Mouse (Mus musculus): ENCODE data around the gene Trim8.
A peak's percentile ranks its signal among the peaks of the same experiment; 100 is the strongest.

The Trim8 gene

DNA sequence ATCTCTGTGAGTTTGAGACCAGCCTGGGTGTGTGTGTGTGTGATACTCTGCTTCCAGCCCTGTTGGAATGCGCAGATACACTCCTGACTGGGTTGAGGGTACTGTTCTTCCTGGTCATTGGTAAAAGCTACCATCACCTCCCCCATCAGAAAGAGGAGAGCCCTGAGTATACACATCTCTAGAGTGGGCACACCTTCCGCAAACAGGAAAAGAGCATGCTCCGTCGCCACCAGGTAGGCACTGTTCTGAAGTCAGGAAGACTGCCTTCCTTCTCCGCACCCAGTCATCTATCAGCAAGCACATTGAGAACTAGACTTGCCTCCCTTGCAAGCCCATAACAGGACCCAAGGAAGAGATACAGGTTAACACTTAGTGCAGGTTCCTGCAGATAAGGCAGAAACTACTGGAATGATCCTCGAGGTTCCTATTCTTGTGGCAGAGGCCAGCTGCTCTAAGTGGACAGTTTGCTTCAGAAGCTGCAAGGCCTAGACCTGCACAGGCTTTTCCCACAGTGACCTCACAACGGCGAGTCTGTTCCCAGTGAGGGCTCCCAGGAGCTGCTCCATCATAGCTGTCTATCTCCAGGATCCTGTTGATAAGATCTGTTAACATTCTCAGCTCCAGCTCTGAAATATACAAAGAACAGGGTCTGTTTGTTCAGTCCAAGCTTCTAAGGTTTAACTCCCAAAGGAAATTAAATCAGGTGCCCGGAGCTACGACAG, 20.7 kb upstream of the Trim8 start:
- no peak for DNase-seq

DNA sequence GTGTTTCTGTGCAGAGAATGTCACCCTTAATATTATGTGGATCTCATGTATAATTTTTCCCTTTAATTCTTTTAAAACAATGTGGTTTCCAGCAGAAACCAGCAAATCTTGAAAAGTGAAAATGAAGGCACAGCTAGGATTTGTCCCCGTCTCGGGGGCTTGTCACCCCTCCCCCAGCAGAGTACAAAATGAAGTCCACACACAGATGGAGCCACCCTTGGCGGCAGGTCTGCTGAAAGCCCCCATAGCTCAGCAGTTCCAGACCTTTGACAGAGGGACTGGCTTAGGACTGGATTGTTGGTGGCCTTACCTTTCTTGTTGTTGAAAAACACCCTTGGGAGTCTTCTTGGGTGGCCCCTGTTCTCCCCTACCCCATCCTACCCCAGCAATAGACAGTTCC, 20.1 kb upstream of the Trim8 start:
- DNase-seq, result no peak

DNA sequence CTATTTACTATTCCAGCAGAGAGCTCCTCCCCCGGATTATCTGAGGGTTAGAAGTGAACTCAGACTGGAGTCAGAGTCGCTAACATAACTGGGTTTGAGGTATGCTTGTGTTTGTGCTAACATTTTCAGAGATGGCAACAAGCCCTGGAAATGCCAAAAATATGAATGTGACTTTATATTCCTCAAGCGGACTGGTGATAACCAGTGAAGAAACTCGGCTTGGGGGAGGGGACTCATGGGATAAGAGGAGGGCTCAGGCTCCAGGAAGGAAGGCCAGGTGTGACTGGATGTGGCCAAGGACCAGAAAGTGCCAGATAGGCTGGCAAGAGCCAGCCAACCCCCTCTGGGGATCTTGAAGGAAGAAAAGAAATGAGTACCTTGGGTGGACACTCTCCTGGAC, 19.7 kb upstream of the Trim8 start:
- DNase-seq, result no peak

DNA sequence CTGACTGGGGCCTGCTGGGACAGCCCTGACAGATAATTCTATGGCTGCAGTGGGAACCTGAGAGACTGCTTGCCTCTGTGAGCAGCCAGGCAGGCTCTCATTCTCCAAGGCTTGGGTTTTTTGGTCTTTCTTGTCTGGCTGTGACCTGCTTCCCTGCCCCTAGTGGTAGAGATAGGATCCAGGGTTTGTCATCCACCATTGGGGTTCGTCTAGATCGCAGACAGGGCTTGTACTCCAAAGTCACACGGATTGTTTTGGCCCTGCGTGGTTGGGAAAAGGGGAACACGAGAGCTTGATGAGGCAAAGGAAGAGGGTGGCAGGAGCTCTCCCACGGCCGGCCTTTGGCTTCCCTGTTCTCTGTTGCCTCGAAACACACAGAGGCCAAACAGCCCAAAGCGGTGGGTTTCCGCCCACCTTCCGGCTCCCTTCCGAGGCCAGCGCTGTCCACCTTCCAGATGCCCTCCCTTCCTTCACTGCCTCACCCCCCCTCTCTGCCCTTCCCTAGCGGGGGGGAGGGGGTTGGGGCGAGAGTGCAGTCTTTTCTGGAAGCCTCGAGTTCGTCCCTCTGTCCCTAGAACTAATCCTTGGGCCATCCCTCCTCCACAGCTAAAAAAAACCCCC, 18.5 kb upstream of the Trim8 start:
- DNase-seq, result peak; percentile 48

DNA sequence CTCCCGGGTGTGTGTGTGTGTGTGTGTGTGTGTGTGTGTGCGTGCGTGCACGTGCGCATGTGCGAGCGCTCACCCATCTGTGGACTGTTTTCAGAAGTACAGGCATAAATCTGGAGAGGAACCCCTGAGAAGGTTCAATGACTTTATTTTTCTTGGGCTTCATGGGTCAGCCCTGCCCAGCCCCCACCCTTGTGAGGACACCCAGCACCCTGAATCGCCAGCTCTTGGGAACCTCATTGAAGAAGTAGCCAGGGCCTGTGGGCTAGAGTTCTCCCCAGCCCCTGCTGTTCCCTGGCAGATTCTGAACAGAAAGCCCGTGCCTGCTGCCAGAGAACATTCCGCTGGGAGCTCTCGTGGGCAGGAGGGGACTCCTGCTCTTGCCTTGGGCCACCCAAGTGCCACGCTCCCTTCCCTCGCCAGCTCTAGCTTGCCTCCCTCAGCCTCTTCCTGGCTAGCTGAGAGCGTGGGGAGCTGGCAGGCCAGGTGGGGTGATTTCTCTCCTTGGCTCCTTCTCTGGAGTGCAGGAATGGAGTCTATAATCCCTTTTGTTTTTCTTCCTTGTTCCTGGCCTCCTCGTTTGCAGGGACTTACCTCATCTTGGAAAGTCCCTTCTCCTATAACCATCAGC, 17.7 kb upstream of the Trim8 start:
- DNase-seq, result peak; percentile 61

DNA sequence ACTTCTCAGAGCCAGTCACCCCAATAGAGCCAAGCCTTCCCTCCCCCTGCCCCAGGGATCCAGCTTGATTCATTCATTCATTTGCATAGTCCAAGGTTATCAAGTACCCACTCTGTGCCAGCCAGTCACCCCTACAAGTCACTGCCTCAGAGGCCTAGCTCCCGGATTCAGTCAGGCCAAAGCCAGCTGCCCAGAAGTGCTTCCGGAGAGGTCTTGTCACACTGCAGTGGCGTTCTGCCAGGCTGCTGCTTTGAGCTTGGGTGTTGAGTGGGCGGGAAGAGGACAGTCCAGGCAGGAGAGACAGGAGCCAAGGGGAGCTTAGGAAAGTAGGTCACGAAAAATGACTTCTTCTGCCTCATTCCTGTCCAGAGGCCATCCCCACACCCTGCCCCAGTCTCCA, 17.0 kb upstream of the Trim8 start:
- DNase-seq, result peak; percentile 87

DNA sequence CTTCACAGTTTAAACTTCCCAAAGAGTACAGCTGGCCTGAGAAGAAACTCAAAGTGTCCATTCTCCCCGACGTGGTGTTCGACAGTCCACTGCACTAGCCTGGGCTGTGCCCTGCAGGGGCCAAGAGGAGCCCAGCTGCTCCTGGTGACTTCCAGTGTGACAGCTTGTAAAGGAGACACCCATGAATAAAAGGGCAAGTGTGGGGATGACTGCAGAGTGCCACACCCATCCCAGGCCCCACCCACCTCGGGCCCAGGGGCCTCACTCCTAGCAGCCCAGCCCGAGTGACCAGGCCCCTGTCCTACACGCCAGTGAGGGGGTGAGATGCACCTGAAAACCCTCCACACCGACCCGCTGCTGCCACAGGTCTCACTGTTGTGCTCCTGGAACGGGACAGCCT, 15.7 kb upstream of the Trim8 start:
- peak; percentile 18 for DNase-seq

DNA sequence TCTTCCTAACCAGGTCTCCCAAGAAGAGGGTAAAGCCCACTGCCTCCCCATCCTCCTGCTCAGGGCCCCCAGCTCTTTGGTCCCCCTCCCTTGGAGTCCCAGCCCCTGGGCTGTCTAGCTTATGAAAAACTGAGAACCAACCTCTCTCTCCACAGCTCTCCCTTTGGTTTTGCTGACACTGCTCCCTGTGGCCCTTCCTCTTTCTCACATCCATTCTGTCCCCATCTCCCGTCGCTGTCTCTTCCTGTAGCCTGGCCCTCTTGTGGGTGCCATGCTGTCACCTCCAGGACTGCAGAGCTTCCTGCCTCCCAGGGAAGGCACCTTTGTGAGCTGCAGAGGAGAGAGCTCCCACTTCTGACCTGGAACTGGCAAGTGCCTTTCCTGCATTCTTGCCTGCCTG, 14.8 kb upstream of the Trim8 start:
- no peak for DNase-seq

DNA sequence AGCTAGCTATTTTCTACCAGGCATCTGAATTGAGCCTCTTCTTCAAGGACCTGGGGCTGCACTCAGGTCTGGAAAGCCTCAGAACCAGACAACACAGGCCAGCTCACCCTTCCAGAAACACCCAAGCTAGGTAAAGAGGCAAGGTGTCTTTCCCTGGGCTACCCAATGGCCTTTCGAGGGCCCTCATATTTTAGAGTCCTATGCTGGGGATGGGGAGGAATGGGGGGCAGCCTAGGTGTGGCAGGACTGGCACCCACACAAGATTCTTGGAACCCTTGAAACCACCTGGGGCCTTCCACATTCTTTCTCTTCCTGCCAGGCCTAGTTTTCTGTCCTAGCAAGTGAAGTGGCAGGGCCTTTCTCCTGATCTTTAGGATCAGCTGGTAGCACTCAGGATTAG, 12.1 kb upstream of the Trim8 start:
- DNase-seq, result no peak

DNA sequence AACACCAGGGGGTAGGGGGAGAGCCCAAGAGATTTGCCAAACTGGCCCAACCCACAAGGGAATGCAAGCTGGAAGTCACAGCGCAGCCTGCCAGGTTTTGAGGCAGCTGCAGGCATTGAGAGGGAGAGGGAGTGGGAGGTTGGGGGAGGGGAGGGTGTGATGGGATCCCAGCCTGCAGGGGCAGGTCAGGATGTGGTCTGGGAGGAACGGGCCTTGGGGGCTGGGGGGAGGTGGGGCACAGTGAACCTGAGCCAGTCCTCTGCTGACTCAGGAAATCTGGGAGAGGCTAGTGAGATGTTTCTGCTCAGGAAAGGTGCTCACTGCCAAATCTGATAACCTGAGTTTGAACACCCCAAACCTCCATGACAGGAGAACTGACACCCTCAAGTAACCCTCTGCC, 10.9 kb upstream of the Trim8 start:
- DNase-seq, result peak; percentile 69

DNA sequence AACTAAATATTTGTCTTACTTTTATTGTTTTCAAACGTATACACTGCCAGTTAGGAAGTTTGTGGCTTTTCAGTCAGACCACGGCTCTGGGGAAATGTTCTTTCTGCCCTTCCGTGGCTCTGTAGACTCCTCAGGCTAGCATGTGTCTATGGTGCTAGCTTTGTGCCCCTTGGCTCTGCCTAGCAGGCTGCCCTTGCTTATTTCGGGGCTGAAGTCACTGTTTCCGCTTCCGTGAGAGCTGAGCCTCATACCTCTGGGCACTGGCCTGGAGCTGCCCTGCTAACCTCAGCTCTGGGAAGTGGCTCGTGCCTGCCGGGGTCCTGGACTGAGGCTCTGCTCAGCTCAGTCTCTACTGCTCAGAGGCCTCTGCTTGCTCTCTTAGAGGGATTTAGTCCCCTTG, 6.4 kb upstream of the Trim8 start:
- no peak for DNase-seq

DNA sequence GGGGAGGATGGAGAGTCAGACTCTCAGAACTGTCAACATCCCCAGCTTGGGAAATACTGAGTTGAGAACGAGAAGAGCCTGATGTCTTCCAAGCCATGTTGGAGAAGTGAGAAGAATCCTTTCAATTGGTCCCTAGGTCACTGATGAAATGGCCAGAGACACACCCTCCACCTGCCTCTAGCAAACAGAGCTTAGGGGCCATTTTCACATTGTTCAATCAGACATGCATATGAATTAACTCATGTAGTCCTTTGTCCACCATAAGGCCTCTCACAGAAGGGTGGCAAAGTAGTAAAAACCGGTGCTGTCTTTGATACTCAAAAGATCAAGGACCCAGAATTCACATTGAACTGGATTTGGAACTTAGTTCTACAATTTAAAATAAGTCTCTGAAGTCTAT, 4.3 kb upstream of the Trim8 start:
- DNase-seq, result no peak

DNA sequence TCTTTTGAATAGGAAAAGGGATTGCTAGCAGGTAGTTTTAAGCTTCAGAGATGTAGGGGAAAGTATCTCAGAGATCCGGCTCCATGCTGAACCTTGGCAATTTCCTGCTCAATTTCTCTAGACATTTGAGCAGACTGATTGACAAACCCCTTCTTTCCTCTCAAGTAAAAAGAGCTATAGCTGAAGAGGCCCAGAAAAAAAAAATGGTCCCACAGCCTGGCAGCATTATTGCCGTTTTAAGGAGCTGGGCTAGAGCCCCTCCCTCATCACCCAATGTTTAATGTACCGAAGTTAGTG, 2.0 kb upstream of the Trim8 start:
- DNase-seq, result no peak

DNA sequence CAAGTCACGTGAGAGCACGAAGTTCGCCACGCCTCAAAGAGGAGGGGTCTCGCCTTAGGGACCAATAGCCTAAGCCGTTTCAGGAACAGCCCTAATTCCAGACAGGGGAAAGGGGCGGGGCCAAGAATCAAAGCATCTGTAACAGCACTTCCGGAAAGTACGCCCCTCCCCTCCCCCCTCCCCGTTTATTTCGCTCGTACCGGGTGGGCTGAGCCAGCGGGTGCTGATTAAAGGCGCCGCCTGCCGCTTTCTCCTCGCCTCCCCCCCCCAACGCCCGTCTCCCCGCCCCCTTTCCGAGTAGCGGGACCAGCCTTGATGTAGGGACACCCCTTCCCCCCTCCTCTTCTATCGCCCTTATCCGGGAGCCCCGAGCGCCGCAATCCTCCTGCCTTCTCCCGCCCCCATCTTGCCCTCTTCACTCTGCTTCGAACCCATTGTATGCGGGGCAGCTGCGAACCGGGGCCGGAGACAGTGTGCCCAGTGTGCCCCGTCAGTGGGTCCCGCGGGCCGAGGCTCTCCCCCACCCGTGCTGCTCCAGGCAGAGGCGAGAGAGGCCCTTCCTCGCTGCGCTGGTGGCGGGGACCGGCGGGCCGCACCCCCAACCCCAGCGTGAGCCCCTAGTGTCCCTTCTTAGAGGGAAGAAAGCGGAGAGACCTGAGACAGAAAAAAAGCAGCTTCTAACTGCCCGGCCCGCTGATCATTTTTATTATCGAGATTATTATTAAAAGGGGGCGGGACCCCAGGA, 1.5 kb upstream of the Trim8 start:
- DNase-seq, result peak; percentile 99

DNA sequence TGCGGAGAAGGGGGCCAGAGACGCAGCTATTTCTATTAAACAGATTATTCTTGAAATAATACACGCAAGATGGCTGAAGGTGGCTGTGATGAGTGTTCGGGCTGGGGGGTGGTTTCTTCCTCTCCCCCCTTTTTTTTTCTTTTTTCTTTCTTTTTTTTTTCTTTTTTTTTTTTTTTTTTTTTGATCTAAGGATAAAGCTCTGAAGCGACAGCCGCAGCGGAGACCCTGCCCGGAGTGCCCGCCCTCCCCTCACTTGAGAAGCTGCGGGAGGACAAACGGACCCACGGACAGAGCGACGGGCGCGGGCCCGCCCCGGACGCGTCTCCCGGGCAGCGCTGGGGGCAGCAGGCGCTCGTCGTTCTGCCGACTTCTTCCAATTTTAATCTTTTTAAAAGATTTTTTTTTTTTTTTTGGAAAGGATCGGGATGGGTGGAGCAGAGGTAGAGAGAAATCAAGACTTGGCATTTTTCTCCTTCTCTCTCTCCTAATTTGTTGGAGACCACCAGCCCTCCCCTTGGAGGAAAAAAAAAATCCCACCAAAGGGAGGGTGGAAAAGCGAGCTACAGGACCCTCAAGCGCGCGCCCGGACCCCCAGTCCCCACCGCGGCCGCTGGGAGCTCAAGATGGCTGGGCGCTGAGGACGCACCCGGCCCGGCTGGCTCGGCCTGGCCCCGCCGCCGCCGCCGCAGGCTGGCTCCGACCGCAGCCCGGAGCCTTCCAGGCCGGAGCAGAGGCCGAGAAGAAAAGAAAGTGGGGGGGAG, 741 bp upstream of the Trim8 start:
- DNase-seq, result peak; percentile 78

DNA sequence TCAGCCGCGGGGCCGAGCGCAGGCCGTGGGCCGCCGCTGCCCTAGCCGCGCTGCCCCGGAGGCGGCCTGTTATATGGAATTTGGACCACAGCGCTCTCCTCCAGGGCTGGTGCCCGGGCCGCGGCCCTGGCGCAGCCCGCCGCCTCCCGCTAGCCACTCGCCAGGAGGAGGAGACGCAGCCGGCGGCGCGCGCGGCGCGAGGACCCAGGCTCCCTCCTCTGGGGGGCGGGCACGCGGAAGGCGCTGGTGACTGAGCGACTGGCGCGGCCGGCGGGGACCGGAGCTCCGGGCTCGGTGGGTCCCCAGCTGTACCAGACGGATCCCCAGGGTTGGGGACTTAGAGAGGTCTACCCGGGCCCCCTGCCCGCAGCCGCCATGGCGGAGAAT, 560 bp downstream of the Trim8 start:
- peak; percentile 86 for DNase-seq

DNA sequence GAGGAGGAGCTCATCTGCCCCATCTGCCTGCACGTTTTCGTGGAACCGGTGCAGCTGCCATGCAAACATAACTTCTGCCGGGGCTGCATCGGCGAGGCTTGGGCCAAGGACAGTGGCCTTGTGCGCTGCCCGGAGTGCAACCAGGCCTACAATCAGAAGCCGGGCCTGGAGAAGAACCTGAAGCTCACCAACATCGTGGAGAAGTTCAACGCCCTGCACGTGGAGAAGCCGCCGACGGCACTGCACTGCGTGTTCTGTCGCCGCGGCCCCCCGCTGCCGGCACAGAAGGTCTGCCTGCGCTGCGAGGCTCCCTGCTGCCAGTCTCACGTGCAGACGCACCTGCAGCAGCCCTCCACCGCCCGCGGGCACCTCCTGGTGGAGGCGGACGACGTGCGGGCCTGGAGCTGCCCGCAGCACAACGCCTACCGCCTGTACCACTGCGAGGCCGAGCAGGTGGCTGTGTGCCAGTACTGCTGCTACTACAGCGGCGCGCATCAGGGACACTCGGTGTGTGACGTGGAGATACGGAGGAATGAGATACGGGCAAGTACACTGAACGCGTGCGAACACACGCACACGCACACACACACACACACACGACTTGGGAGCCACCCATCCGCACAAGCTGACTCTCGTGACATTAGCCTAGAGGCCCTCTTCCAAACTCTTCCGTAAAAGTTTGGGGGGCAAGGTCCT, 1.1 kb downstream of the Trim8 start:
- peak; percentile 90 for DNase-seq

DNA sequence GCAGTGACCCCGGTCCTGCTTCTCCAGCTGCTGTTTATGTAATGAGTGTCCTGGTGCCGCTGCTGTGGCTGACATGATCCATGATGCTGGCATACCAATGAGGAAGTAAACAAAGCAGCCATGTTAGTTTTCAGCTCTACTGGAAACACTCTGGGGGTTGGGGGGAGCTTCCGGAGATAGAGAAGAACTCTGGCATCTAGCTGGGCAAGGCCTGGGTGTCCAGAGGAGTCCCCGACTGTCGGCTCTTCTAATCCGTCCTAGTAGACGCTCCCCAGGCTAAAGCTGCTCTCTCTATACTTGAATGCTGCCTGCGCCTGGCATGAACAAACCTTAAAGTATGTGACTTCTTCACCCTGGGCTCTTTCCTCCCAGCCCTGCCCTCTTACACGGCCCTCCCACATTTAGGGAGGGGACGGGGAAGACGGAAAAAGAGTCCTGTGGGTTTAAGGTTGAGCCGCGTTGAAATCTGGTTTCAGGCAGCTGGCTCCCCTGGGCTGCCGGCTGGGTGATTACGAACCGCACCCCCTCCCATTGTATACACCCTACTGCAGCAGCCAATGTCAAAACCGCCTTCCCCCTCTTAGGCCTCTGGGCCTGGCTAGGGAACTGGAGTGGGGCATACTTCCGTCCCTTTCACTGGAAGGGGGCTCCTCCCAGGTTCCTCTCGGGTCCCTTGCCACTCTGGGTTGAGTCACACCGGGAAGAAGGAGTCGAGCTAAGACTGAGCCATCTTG, 2.0 kb downstream of the Trim8 start:
- peak; percentile 88 for DNase-seq

DNA sequence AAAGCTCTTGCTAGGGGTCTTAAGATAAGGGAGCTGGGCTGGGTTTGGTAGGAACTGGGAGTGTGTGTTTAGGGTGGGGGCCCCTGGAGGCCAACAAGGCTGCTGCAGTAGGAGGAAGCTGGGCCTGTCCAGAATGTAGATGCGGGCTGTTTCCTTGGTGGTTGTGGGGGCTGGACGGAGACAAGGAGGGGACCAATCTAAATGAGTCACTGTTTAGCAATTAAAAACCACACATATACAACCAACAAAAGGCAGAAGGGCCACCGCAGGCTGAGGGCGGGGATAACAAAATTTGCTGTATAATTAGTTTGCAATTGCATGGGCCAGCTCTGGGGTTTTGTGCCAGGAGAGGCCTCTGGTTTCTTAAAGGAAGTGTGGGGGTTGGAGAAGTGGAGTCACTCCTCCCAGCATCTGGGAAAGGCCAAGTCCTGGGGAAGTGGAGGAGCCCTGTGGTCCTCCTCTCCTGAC, 2.6 kb downstream of the Trim8 start:
- peak; percentile 73 for DNase-seq

DNA sequence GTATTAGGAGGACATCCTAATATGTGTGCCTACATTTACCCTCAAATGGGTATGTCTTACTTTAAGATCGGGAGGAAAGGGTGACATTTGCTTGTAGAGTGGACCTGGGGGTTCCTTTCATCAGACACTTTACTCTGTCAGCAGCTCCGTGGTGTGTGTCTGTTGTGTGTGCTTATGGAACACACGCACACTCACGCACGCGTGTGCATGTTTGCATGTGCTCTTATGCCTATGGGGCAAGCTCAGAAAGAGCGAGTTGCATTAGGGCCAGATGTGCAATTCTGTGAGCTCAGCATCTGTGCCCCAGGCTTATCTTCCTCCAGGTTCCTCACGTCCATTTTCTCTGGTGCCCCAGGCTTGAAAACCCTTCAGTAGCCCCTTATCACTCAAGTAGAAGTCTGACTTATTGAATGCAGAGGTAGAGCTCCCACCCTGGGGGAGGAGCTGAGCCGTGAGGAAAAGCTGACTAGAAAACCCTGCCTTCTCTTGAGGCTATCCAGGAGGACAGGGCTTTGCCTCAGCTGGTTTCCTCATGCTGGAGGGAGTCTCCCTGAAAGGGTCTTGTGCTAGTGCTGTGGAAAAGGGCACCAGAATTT, 3.4 kb downstream of the Trim8 start:
- DNase-seq, result no peak

DNA sequence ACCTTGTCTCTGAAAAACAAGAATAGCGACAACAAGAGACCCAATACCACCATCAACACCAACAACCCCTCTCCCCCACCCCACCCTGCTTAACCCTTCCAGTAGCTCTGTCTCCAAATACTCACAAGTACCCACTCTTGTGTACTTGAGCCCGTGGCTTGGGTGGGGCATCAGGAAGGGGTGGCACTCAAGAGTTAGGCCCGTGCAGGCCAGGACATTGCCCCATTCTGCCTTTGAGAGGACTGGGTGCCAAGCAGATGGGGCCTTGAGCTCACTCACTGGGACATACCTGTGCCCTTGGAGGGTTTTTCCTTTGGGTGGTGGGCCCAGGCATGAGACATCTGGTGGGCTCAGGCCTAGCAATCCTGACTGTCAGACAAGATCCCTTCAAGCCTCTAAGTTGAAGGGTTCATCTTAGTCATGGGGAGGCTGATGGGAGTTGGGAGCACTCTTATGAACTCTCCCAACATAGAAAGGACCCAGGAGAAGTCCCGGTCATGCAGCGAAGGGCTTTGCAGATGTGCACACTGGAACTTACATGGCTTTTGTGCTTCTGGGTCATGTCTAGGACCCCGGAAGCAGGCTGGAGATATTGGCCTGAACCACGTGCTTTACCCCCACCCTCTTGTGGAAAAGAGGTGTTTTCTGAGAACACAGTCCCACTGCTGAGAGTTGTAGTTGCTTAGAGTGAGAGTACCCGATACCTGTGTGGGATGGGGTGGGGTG, 4.3 kb downstream of the Trim8 start:
- no peak for DNase-seq

Measured in kidney, postnatal 10 days (tissue).